Mouse (Mus musculus) cerebellum, adult 11 months (tissue): ENCODE measurements around the gene Fam118b.
A peak's percentile ranks its signal among the peaks of the same experiment; 100 is the strongest.

ENCODE experiments used
- DNase-seq: peaks from one replicate; pipeline ENCODE4 v3.0.0; 2022

Fam118b gene

DNA sequence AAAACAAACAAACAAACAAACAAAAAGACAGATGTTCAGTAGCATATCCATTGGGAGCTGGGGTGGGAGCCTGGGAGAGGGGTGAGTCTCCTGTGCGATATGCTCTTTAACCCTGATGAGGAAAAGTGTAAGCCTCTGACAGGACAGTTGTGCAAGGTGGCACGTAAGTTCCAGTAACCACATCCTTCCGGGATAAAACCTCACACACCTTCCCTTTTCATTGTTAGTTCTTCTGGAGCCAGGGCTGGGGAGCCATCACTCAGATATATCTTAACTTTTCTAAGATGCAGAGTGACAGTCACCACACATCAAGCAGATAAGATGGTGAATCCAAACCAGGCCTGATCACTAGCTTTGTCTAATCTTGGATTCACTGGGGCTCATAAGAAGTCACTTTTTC lies 73.6 kb downstream of the Fam118b start:
- no peak for DNase-seq

DNA sequence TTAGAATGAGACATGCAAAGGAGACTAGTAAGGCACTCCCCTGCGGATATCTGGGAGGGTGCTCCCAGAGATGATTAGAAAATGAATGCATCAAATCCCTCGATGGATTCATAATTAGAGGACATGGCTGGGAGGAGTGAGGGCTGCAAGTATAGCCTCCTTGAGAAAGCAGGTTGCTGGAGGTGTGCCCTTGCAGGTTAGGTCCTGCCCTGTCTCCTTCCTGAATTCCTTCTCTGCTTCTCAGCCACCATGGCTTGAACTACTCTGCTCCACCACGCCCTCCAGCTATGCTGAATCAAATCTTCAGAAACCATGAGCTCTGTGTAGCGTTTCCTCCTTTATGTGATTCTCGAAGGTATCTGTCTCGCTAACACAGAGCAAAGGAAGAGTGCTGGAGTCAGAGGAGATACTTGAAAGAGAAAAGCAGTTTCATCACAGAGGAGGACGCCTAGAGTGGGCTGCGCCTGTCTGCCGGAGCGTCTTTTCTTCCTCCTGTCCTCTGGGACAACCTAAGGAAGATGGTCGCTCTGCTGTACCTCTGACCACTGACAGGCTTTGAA lies 74.5 kb downstream of the Fam118b start:
- DNase-seq, result no peak

DNA sequence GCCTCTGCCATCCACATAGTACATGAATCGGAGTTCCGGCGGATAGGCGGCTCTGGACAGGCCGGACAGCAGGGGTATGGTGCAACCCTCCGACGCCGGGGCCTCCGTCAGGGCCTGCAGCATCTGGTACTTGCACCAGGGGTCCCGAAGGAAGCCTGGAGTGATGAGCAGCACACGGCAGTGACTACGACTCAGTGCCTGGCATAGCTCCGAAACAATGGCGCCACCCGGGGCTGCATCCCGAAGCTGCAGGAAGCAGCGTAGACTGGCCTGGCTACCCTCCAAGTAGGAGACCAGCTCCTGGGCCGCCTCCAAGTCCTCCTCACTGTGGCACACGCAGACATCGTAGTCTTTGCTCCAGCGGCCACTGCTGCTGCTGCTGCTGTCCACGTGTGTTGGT lies 78.9 kb downstream of the Fam118b start:
- peak; percentile 36 for DNase-seq

GRCm38 (mm10) chr9:35187351-35187903 lies 80.2 kb downstream of the Fam118b start:
- DNase-seq, result no peak

- no peak for DNase-seq
Observed at GRCm38 (mm10) chr9:35186430-35186829, 81.2 kb downstream of the Fam118b start.

- DNase-seq, result no peak
Observed at GRCm38 (mm10) chr9:35183359-35183758, 84.2 kb downstream of the Fam118b start.

- DNase-seq, result no peak
Observed at GRCm38 (mm10) chr9:35182832-35183231, 84.8 kb downstream of the Fam118b start.

DNA sequence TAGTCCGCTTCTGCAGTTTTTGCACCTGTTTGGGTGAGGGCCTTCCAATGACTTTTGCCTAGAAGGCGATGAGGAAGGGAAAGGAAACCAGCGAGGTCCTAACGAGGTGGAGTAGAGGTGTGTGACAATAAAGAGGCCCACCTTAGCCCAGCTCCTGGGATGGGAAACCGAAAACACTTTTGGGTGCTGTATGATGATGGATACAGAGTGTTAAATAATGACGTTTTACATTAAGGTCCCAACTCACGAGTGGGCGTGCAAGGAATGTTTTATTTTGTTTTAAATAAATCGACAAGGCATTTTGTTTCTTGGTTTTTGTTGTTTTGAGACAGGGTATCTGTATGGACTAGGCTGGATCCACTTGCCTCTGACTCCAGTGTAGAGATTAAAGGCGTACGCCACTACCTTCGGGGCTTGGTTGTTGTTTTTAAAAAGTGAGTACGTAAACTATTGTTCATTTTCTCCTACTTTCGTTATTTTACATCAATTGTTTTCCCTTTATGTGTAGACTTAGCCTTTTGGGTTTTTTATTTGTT lies 91.4 kb downstream of the Fam118b start:
- no peak for DNase-seq

DNA sequence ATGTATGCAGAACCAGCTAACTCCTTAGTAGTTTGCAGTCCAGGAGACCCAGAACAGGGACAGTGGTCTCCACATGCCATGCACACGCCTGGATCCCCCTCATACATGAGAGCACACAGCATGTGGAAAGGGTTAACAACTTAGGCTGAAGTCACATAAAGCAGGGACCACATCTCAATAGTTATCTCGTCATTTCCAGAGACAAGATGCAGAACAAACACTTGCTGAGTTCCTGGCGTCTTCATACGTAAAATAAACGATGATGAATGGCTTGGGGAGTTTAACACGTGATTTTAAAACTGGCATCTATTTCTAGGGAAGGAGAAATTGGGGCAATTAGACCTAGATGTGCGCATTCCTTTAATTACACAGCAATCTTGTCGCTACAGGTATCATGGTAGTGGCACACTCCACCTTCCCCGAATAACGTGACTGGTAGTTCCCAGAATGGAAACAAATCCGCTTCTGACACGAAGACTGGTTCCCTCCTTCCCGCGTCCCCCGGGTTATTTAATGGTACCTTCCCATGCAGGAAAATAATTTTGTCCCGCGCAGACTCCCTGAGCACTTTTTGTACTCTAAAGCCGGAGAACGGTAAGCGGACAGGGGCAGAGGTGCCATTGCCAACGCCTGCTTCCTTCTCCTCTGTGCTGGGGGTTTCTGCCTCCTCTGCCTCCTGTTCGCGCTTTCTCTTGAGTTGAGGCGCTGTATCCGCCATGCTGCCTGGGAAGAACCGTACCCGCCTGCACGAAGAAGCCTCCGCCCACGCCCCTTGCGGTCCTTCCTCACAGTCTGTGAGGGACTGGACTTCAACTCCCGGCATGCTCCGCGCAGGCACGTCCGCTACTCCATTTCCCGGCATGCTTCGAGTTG lies 92.1 kb downstream of the Fam118b start, which contains the start of gene Dcps:
TSS of gene Dcps (minus strand) at position 811 of the 873 bp plus-strand sequence.
- peak; percentile 91 for DNase-seq

DNA sequence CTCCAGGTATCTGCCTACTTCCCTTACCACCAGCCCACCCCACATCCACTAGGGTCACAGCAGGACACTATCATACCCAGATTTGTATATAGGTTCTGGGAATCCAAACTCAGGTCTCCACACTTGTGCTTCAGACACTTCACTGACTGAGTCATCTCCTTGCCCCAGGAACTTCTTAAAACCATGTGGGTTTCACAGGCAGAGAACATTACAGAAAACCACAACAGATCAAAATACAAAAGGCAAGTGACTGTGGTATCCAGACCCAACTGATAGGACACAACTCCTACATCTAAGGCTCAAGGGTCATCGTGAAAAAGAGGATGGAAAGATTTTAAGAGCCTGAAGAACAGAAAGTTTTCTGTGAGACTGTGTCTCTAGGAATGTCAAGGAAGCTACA lies 94.3 kb downstream of the Fam118b start:
- DNase-seq, result no peak

DNA sequence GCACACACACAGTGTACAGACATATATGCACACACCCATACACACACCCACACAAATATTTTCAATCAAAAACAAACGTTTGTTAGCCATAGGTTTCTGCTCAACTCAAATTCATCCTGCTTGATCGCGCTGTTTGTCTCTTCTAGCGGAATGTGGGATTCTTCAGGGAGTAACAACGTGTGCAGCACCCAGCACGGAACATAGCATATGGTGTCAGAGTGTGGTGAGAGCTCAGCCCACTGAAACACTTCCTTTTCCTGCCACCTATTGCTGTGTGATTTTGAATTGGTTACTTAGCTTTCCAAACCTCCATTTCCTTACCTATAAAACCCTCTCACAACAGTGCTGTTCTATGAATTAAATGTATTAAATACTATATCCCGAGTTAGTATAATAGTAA lies 97.5 kb downstream of the Fam118b start:
- DNase-seq, result no peak
